Mouse (Mus musculus): Measurements from ENCODE around the gene Rnf182. TPM values are rescaled to one million over a fixed set of nuclear protein-coding genes. Genes with fewer than 3 reads are reported as not detected.
A peak's percentile ranks its signal among the peaks of the same experiment; 100 is the strongest.

The Rnf182 gene
- polyA plus RNA-seq (2016; fragmentation: Nextera tagmentation; extraction: Ambion mirVana) = 6.5 and 8.5 TPM in 2 replicates

DNA sequence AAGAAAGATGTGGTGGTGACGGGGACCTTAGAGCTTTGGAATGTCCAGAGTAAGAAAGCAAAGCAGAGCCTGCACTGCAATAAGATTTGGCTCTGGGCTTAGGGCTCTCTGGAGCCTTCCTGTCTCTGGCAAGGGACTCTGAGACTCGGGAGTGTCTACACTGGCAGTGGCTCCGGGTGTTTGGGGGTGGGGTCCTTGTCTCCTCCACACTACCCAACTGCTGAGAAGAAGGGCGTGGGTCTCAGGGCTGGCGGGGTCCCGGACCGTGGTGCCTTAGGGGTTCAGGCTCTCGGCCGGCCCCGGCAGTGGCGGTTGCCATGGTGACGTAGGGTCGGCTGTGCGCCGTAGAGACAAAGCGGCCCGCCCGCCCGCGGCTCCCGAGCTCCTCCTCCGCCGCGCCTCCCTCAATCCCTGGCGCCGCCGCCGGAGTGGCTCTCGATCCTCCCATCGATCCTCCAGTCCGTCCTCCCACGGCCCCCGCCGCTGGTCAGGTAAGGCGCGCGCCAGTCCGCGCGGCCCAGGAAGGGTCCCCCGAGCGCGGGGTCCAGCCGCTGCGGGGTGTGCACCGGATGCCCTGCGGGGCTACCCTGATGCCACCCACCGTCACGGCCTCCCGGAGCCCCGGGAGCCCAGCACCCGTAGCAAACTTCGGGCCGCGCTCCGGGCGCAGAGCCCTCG, at the start of gene Rnf182:
Gene Rnf182 (plus strand): TSS at position 134 of the 678 bp plus-strand sequence.
- peak within 1 kb of the TSS; percentile 73 for H3K4me3 ChIP-seq (replicated peaks)
- peak within 1 kb of the TSS; percentile 84 for H3K4me2 ChIP-seq
- ATAC-seq (ENCODE audit: insufficient number of reproducible peaks, insufficient read depth, low FRiP score, low TSS enrichment, low read depth) = peak; percentile 91
- WGBS = under 1% methylated on average over 43 of the region's 58 CpGs
- peaks cover 22% of the 10 kb centered on the region for H3K4me1 ChIP-seq (replicated peaks)
- peak within 1 kb of the TSS; percentile 67; the same call in 1 of the 2 replicates for H3K27ac ChIP-seq
- peak within 1 kb of the TSS; percentile 78 for H3K9ac ChIP-seq (replicated peaks)
- H3K27me3 ChIP-seq = peaks cover 3% of the 10 kb centered on the region; the same call in 1 of the 2 replicates
- no peaks in the 10 kb centered on the region for H3K36me3 ChIP-seq
- H3K9me3 ChIP-seq = no peaks in the 10 kb centered on the region

DNA sequence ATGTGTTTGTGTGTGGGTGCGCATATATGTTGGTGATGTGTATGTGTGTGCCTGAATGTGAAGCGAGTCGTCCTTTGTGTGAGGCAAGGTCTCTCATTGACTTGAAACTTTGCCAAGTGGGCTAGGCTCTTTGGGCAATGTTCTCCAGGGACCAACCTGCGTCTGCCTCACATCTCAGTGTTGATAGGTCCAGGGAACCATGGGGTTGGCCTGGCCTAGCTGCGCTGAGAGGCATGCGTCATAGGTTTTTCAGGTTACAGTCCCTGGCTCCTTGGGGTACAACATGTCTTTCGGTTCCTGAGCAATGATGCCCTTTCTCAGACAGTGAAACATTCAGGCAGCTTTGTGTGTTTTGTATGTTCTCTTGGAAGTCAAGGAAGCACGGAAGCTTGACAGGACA, 49.3 kb upstream of the Rnf182 start:
- no peak for ATAC-seq (ENCODE audit: insufficient number of reproducible peaks, insufficient read depth, low FRiP score, low TSS enrichment, low read depth)
- Histone ChIP-seq H3K27me3 (no peaks in the 10 kb centered on the region), H3K9ac (replicated peaks) (no peak overlapping the region), H3K4me2 (no peak overlapping the region), H3K36me3 (no peaks in the 10 kb centered on the region), H3K4me3 (replicated peaks) (no peak overlapping the region), H3K27ac (no peak overlapping the region), H3K4me1 (replicated peaks) (peaks cover 7% of the 10 kb centered on the region), H3K9me3 (0 out of 2 replicates have a peak, but pooled peaks cover 7% of the 10 kb centered on the region)
- WGBS = 91% methylated on average over 8 of the region's 8 CpGs

DNA sequence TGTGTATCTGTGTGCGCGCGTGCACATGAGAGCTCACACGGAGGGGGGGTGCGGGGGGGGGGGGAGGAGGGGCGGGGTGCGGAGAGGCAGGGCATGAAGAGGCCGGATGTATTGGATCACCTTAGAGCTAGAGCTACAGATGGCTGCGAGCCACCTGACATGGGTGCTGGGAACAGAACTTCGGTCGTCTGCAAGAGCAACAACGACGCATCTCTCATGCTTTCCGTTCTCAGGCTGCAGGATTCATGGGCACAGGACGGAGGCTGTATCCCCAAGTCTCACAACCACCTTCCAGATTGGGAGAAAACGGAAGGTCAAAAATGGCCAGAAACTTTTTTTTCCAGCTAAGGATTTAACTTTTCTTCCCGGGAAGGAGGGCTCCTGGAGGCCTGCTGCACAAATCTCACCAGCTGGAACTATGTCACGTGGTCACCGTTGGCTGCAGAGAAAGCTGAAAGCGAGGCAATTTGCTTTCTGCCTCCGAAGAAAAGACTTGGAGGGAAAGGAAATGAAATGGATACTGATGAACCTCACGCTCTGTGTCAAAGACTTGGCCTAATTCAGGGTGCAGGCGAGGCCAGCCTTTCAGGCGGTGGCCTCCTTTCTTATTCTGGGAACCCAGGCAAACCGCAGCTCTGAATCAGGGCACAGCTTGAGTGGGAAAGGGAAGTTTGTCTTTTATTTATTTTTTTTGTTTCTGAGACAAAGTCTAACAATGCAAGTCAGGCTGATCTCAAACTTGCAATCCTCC, 48.2 kb upstream of the Rnf182 start:
- no peak overlapping the region for H3K9ac ChIP-seq (replicated peaks)
- H3K9me3 ChIP-seq = 0 out of 2 replicates have a peak, but pooled peaks cover 9% of the 10 kb centered on the region
- H3K27me3 ChIP-seq = no peaks in the 10 kb centered on the region
- H3K4me1 ChIP-seq (replicated peaks) = 0 out of 2 replicates have a peak, but pooled peaks cover 3% of the 10 kb centered on the region
- no peak overlapping the region for H3K27ac ChIP-seq
- no peak overlapping the region for H3K4me3 ChIP-seq (replicated peaks)
- no peaks in the 10 kb centered on the region for H3K36me3 ChIP-seq
- no peak for ATAC-seq (ENCODE audit: insufficient number of reproducible peaks, insufficient read depth, low FRiP score, low TSS enrichment, low read depth)
- H3K4me2 ChIP-seq = no peak overlapping the region
- WGBS = 74% methylated on average over 25 of the region's 25 CpGs

DNA sequence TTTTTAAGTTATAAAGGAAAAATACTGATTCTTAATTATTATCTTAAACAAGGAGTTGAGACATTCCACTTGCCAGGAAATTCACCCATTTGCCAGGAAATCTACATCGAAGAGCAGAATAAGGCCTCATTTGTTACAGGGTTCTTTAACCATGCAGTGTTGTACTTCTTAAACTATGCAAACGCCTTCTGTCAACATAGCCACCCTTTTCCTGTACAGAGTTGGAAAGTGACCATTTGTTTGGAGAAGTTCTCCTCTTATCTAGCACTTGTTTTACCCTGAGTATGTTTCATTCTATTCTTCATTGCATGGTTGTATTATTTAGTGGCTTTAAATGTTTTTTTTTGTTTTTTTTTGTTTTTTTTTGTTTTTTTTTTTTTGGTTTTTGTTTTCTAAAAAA, 41.5 kb upstream of the Rnf182 start:
- Histone ChIP-seq H3K9ac (replicated peaks) (no peak overlapping the region), H3K27me3 (no peaks in the 10 kb centered on the region), H3K9me3 (0 out of 2 replicates have a peak, but pooled peaks cover 9% of the 10 kb centered on the region), H3K27ac (no peak overlapping the region), H3K36me3 (no peaks in the 10 kb centered on the region), H3K4me1 (replicated peaks) (no peaks in the 10 kb centered on the region), H3K4me2 (no peak overlapping the region), H3K4me3 (replicated peaks) (no peak overlapping the region)
- 77% methylated on average over 2 of the region's 2 CpGs for WGBS
- no peak for ATAC-seq (ENCODE audit: insufficient number of reproducible peaks, insufficient read depth, low FRiP score, low TSS enrichment, low read depth)

DNA sequence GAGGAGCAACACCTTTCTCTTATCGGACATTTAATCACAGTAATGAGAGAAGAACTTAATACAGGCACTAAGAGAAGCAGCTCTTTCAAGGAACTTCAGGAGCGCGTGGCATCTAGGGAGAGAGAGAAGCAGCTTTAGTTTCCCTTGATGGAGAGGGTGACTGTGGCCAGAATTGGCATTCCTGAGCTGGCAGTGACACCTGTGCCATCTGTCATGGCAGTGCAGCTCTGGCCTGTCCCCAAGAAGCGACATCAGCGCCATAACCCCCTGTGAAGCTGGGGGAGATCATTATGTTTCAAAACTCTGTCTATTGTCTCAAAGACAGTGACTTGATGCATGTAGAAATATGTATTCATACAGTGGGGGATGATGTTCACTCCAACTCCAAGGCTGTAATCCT, 40.1 kb upstream of the Rnf182 start:
- H3K4me1 ChIP-seq (replicated peaks) = no peaks in the 10 kb centered on the region
- H3K27ac ChIP-seq = no peak overlapping the region
- no peaks in the 10 kb centered on the region for H3K27me3 ChIP-seq
- ATAC-seq (ENCODE audit: insufficient number of reproducible peaks, insufficient read depth, low FRiP score, low TSS enrichment, low read depth) = no peak
- no peaks in the 10 kb centered on the region for H3K36me3 ChIP-seq
- H3K4me3 ChIP-seq (replicated peaks) = no peak overlapping the region
- 93% methylated on average over 5 of the region's 5 CpGs for WGBS
- no peak overlapping the region for H3K9ac ChIP-seq (replicated peaks)
- no peak overlapping the region for H3K4me2 ChIP-seq
- 0 out of 2 replicates have a peak, but pooled peaks cover 9% of the 10 kb centered on the region for H3K9me3 ChIP-seq

DNA sequence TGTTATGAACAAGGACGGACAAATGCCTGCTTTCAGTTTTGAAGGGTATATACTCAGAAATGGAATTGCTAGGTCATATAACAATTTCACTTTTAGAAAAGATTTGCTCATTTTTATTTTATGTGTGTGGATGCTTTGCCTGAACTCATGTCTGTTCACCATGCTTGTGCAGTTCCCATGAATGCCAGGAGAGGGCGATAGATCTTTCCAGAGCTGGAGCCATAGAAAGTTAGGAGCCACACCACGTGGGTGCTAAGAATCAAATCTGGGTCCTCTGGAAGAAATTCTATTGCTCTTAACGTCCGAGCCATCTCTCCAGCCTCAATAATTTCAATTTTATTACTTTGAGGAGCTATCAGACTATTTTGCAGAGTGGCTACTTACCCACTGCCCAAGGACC, 38.3 kb upstream of the Rnf182 start:
- H3K27me3 ChIP-seq = no peaks in the 10 kb centered on the region
- 67% methylated on average over 5 of the region's 5 CpGs for WGBS
- H3K4me3 ChIP-seq (replicated peaks) = no peak overlapping the region
- ATAC-seq (ENCODE audit: insufficient number of reproducible peaks, insufficient read depth, low FRiP score, low TSS enrichment, low read depth) = no peak
- H3K27ac ChIP-seq = no peak overlapping the region
- no peaks in the 10 kb centered on the region for H3K4me1 ChIP-seq (replicated peaks)
- H3K9ac ChIP-seq (replicated peaks) = no peak overlapping the region
- H3K36me3 ChIP-seq = no peaks in the 10 kb centered on the region
- no peaks in the 10 kb centered on the region for H3K9me3 ChIP-seq
- no peak overlapping the region for H3K4me2 ChIP-seq

DNA sequence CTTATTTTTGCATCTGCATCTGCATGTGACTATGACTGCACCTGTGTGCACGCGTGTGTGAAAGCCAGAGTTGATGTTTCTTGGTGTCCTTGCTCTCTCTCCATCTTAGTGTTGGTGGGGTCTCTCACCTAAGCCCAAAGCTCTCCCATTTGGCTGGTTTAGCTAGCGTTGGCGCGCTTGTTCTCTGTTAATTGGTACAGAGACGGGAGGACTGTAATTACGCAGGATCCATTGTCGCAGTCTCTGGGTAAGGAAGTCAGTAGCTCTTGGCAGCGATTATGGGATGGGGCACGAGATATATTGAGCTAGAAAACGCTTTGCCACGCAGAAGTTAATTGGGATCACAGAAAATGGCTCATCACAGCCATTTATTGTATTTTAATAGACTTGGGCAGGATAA, 37.7 kb upstream of the Rnf182 start:
- Histone ChIP-seq H3K4me3 (replicated peaks) (no peak overlapping the region), H3K4me1 (replicated peaks) (peaks cover under 1% of the 10 kb centered on the region; the same call in 1 of the 2 replicates), H3K9me3 (no peaks in the 10 kb centered on the region), H3K9ac (replicated peaks) (no peak overlapping the region), H3K27me3 (no peaks in the 10 kb centered on the region), H3K27ac (no peak overlapping the region), H3K36me3 (no peaks in the 10 kb centered on the region), H3K4me2 (no peak overlapping the region)
- 87% methylated on average over 12 of the region's 12 CpGs for WGBS
- ATAC-seq (ENCODE audit: insufficient number of reproducible peaks, insufficient read depth, low FRiP score, low TSS enrichment, low read depth) = no peak

DNA sequence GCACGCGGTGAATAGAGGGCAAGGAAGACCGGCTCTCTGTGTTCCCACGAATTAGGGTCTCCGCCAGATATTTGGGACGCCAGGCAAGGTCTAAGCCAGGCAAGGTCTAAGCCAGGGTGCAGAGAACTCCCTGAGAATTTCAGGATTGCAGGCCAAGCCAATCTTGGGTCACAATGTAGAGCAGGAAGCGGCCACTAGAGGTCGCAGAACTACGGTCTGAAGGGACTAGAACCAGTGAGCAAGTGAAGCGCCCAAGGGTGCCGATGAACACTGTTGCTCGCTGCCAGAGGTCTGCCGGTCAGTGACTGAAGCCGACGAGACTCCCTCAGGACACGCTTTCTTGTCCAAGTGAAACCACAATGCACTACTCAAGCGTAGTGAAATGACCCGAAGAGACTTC, 35.8 kb upstream of the Rnf182 start:
- no peak for ATAC-seq (ENCODE audit: insufficient number of reproducible peaks, insufficient read depth, low FRiP score, low TSS enrichment, low read depth)
- H3K4me3 ChIP-seq (replicated peaks) = no peak overlapping the region
- H3K4me2 ChIP-seq = no peak overlapping the region
- H3K27me3 ChIP-seq = no peaks in the 10 kb centered on the region
- H3K9ac ChIP-seq (replicated peaks) = no peak overlapping the region
- H3K36me3 ChIP-seq = no peaks in the 10 kb centered on the region
- H3K4me1 ChIP-seq (replicated peaks) = peaks cover 9% of the 10 kb centered on the region; the same call in 1 of the 2 replicates
- H3K27ac ChIP-seq = no peak overlapping the region
- H3K9me3 ChIP-seq = no peaks in the 10 kb centered on the region
- 28% methylated on average over 18 of the region's 18 CpGs for WGBS

DNA sequence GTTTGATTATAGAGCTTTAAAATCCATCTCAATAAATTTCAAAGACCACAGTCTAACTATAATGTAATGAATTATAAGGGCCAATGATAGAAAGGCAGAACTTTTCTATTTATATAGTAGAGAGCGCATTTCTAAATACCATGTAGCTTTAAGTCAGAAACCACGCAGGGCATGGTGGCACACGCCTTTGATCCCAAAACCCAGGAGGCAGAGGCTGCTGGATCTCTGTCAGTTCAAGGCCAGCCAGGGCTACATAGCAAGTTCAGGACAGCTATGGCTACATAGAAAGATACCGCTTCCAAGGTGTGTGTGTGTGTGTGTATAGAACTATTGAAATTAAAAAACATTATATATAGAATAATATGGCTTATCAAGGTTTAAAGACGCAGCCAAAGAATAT, 34.8 kb upstream of the Rnf182 start:
- H3K27me3 ChIP-seq = no peaks in the 10 kb centered on the region
- 91% methylated on average over 5 of the region's 5 CpGs for WGBS
- no peak for ATAC-seq (ENCODE audit: insufficient number of reproducible peaks, insufficient read depth, low FRiP score, low TSS enrichment, low read depth)

DNA sequence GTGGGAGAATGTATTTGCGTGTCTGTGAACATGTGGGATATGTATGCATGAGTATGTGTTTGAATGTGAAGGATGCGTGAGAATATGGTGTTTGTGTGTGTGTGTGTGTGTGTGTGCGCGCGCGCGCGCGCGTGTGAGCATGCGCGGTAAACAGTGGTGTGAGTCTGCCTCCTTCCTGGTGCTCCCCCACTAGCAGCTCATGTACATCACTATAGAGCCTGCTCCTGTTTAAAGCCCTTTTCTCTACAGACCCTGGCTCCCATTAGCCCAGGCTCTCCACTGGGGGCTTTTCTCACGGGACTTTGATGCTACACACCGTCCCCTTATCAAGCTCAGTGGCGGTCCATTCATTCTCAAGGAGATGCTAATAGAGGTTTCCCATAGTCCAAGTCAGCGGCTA, 32.5 kb upstream of the Rnf182 start:
- H3K4me3 ChIP-seq (replicated peaks) = 0 out of 2 replicates have a peak overlapping the region, but pooled peaks have one; percentile 4
- H3K9ac ChIP-seq (replicated peaks) = no peak overlapping the region
- no peaks in the 10 kb centered on the region for H3K27me3 ChIP-seq
- ATAC-seq (ENCODE audit: insufficient number of reproducible peaks, insufficient read depth, low FRiP score, low TSS enrichment, low read depth) = no peak
- H3K36me3 ChIP-seq = no peaks in the 10 kb centered on the region
- 43% methylated on average over 16 of the region's 16 CpGs for WGBS
- no peak overlapping the region for H3K27ac ChIP-seq
- peak overlapping the region; percentile 35; the same call in 1 of the 2 replicates for H3K4me2 ChIP-seq
- H3K9me3 ChIP-seq = 0 out of 2 replicates have a peak, but pooled peaks cover 6% of the 10 kb centered on the region
- peaks cover 11% of the 10 kb centered on the region for H3K4me1 ChIP-seq (replicated peaks)

More for the DNA sequence above, 34.8 kb upstream of the Rnf182 start:
- Histone ChIP-seq H3K4me2 (no peak overlapping the region), H3K4me1 (replicated peaks) (peaks cover 9% of the 10 kb centered on the region; the same call in 1 of the 2 replicates), H3K4me3 (replicated peaks) (no peak overlapping the region), H3K9me3 (no peaks in the 10 kb centered on the region), H3K27ac (no peak overlapping the region), H3K9ac (replicated peaks) (no peak overlapping the region), H3K36me3 (no peaks in the 10 kb centered on the region)

DNA sequence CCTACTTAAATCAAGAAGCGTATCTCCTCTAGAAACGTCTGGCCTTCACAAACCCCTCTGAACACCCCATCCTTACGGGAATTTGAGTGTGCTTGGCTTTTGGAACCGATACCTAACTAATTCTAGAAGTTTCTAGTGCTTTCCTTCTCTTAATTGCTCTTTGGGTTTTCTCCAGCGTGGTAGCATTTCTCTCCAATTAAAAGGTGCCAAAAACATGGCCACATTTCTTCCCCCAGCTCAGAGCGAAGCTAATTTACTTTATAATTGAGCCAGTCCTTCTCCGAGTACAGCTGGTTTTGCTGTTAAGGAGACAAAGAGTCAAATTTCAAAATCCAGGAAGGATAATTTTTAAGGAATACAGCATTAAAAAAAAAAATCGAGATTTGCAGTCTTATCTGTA, 32.0 kb upstream of the Rnf182 start:
- no peak overlapping the region for H3K27ac ChIP-seq

More for the DNA sequence above, 32.0 kb upstream of the Rnf182 start:
- WGBS = 48% methylated on average over 8 of the region's 8 CpGs
- Histone ChIP-seq H3K9ac (replicated peaks) (no peak overlapping the region), H3K4me3 (replicated peaks) (no peak overlapping the region), H3K9me3 (0 out of 2 replicates have a peak, but pooled peaks cover 6% of the 10 kb centered on the region), H3K4me1 (replicated peaks) (peaks cover 17% of the 10 kb centered on the region), H3K4me2 (no peak overlapping the region), H3K36me3 (no peaks in the 10 kb centered on the region), H3K27me3 (no peaks in the 10 kb centered on the region)
- ATAC-seq (ENCODE audit: insufficient number of reproducible peaks, insufficient read depth, low FRiP score, low TSS enrichment, low read depth) = no peak

Data from limb, embryonic 12.5 days (tissue).